Comparison of ENCODE assay signal across 15 mouse cellular contexts in genomic region chr4:138863344-138863998, GRCm38 (mm10). TPM values are rescaled to one million over a fixed set of nuclear protein-coding genes. Genes with fewer than 3 reads are reported as not detected.
DNase-seq lines count a peak whose midpoint lies in the region; ATAC-seq and TF ChIP-seq lines count a peak whose summit lies in the region.
"Had no signal": no experiment of that assay in that cellular context is flagged by ENCODE, and none has a peak within 500 bp of the region (broad histone marks: within the 10 kb centered on the region; RNA-seq: fewer than 3 reads in every experiment).

Gene Pla2g5, minus strand, starts transcription at chr4:138863482.

- H3K27ac ChIP-seq in forebrain, embryonic 12.5 days, result no peak within 1 kb of the TSS
- H3K27ac ChIP-seq: embryonic facial prominence, embryonic 10.5 days; forebrain, embryonic 10.5 days; hindbrain, embryonic 14.5 days; lung, embryonic 15.5 days; neural tube, embryonic 15.5 days had no signal

- ATAC-seq in G1E (ENCODE audit: extremely low read depth, insufficient number of reproducible peaks, low FRiP score, poor library complexity, severe bottlenecking), result peak; percentile 90
- no peak for ATAC-seq in forebrain, embryonic 12.5 days (ENCODE audit: low FRiP score)
- ATAC-seq: midbrain, embryonic 16.5 days had no signal

- no peaks in the 10 kb centered on the region for H3K27me3 ChIP-seq in G1E (ENCODE audit: insufficient read depth, low read length)
- H3K27me3 ChIP-seq in forebrain, embryonic 12.5 days, result peaks cover 8% of the 10 kb centered on the region
- H3K27me3 ChIP-seq: neural tube, embryonic 15.5 days had no signal

- H3K4me2 ChIP-seq in forebrain, embryonic 12.5 days, result no peak within 1 kb of the TSS
- H3K4me2 ChIP-seq: hindbrain, embryonic 14.5 days; lung, embryonic 15.5 days; neural tube, embryonic 15.5 days had no signal

- WGBS in large intestine, adult 2 months, result 59% methylated on average over 10 of the region's 10 CpGs
- WGBS in forebrain, embryonic 12.5 days, result 77% methylated on average over 10 of the region's 10 CpGs

- H3K36me3 ChIP-seq in G1E (replicated peaks), result peaks cover 11% of the 10 kb centered on the region
- H3K36me3 ChIP-seq in forebrain, embryonic 12.5 days (replicated peaks), result no peaks in the 10 kb centered on the region
- H3K36me3 ChIP-seq: embryonic facial prominence, embryonic 10.5 days; forebrain, embryonic 10.5 days; lung, embryonic 15.5 days; neural tube, embryonic 15.5 days had no signal

- no peak within 1 kb of the TSS for H3K9ac ChIP-seq in forebrain, embryonic 12.5 days
- H3K9ac ChIP-seq: hindbrain, embryonic 14.5 days; lung, embryonic 15.5 days; neural tube, embryonic 15.5 days had no signal

- peak; percentile 47 for DNase-seq in kidney, postnatal 14 days
- no peak for DNase-seq in kidney, adult 18-20 months
- peak; percentile 36 to 46 for DNase-seq in B cell, adult 2 months
- peak; percentile 26 for DNase-seq in G1E (ENCODE audit: low spot score)
- no peak for DNase-seq in large intestine, adult 2 months (ENCODE audit: low read depth, low spot score)
- DNase-seq in cerebellum, adult 9-10 months, result no peak
- DNase-seq: cerebellum, adult 9-11 months; gastrocnemius, postnatal 25 days had no signal

- peak within 1 kb of the TSS; percentile 66 for H3K4me3 ChIP-seq in G1E (ENCODE audit: low read depth, low read length)
- H3K4me3 ChIP-seq in forebrain, embryonic 12.5 days (replicated peaks), result no peak within 1 kb of the TSS
- H3K4me3 ChIP-seq: embryonic facial prominence, embryonic 10.5 days; forebrain, embryonic 10.5 days; lung, embryonic 15.5 days; neural tube, embryonic 15.5 days had no signal

- no peaks in the 10 kb centered on the region for H3K9me3 ChIP-seq in G1E (replicated peaks)
- H3K9me3 ChIP-seq in forebrain, embryonic 12.5 days, result no peaks in the 10 kb centered on the region
- H3K9me3 ChIP-seq: embryonic facial prominence, embryonic 10.5 days; forebrain, embryonic 10.5 days; lung, embryonic 15.5 days; neural tube, embryonic 15.5 days had no signal

- peaks cover 40% of the 10 kb centered on the region for H3K4me1 ChIP-seq in G1E (ENCODE audit: insufficient read depth, low read depth, low read length)
- H3K4me1 ChIP-seq in forebrain, embryonic 12.5 days, result no peaks in the 10 kb centered on the region
- H3K4me1 ChIP-seq: lung, embryonic 15.5 days had no signal

- TF ChIP-seq CTCF in G1E (IDR thresholded peaks at IDR 0.05; ENCODE audit: low read depth, low read length), result no peak

RNA-seq across cellular contexts. Expression of gene Pla2g5, which starts in this region (rescaled TPM):
- total RNA-seq in G1E (2014; fragmentation: Nextera tagmentation) (32.6 and 32.7 TPM in 2 replicates), G1E (2017) (10.3 and 16.4 TPM in 2 replicates)
- polyA plus RNA-seq in G1E (2012), result 12.7 and 14.7 TPM in 2 replicates
- 35.3 and 72.0 TPM in 2 replicates for polyA plus RNA-seq in large intestine, adult 2 months (2012; rRNA removed)
- 0.23 and 0.24 TPM in 2 replicates for polyA plus RNA-seq in forebrain, embryonic 12.5 days (2016; fragmentation: Nextera tagmentation; extraction: Ambion mirVana)

Comparison
In these comparisons a context has a peak if more than half of its experiments do, and no peak if none do; other contexts are left out.
1. RNA of gene Pla2g5 (polyA plus RNA-seq): 35.3 to 72.0 TPM in large intestine, adult 2 months and 12.7 to 14.7 TPM in G1E; 0.23 to 0.24 TPM in forebrain, embryonic 12.5 days; every median in the first group is over 10 times any median in the second.
2. DNase-seq: peak in kidney, postnatal 14 days (single experiment), B cell, adult 2 months (2 of 2) and G1E (single experiment); none in kidney, adult 18-20 months (single experiment), large intestine, adult 2 months (single experiment) and cerebellum, adult 9-10 months (single experiment).